Mouse (Mus musculus) cerebral cortex, adult 2 months (tissue): ENCODE results near the gene Noxo1.

Experiments
- WGBS: fragments of 180-500 bp; shearing (Covaris S2); methylation state at CpG from one replicate; pipeline ENCODE4 v1.1.7; 2018; 5-methylcytosine and 5-hydroxymethylcytosine counted together

Noxo1 gene

DNA sequence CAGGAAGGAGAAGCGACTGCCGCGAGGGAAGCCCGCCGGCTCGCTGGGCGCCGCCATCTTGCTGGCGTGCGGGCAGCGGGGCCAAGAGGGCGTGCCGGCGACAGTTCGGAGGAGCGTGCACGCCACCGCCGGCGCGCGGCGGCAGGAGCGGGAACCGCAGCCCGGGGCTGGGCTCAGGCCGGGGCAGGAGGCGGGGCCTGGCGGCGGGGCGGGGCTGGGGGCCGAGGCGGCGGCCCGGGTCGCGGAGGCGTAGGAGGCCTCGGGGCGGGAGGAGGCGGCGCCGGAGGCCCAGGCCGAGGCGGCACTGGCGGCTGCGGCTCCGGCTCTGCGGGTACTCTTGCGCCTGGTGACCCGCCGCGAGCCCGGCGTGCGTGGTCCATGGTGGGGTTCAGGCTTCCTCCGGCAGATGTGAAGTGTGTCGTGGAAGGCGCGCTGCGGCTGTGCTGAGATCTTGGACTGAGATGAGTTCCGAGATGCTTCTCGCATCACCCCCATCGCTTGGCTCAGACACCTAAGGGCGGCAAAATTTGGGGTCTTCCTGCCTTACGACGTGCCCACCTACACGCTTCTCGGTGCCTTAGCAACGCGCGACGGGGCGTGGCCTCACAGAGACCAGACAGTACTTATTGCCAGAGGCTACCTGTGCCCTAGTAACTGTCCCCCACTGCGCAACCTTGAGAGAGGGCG lies at the start of gene Noxo1, which contains the start of gene Gfer:
Gene Noxo1, plus strand, starts transcription at position 224 of the 687 bp plus-strand sequence.
Gene Gfer, minus strand, starts transcription at position 146 of the 687 bp plus-strand sequence.
- WGBS: under 1% methylated on average over 74 of the region's 76 CpGs

- 74% methylated on average over 4 of the region's 4 CpGs for WGBS
Observed at GRCm38 (mm10) chr17:24646381-24646780, 49.7 kb upstream of the Noxo1 start.

DNA sequence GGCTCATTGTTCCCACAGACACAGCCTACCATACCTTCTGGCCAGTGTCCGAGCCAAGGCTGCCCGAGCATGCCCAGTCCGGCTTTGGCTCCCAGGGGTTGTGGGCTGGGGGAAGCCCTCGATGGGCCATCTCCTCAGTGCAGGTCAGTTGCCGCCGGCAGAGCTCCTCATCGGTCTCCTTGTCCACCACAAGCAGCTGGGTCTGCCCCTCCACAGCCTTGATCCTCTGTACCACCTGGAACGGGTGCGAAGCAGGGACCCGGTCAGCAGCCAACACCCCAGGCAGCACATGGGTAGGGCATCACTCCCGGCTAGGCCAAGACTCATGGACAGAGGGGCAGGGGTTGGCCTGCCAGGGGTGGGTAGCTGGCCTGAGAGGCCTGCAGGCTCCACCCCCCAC lies 48.5 kb upstream of the Noxo1 start:
- 74% methylated on average over 11 of the region's 11 CpGs for WGBS

DNA sequence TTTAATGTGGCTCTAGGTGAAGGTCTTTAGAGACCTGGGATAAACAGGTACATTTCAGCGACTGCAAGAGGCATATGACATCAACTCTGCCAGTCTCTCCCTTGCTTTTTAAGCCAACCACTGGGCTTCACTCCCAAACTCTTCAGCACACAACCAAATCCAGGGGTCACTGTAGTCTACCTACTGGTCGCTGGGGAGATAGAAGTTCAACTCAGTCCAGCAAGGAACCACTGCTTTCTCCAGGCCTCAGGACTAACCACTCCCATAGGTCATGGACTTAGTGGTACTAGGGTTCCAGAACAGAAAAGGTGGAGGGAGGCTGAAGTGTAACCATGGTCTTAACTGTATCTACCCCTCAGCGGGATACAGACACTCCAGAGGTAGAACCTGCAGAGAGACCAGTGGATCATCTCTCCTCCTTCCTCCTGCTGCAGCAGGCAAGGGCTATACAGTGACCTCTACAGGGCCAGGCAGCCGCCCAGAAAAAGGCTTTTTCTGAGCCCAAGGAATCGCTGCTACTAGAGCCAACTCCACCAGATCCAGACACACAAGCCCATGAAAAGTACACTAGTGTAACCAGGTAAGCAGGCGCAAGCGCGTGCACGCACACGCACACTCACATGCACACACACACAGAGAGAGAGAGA lies 47.2 kb upstream of the Noxo1 start:
- WGBS: 63% methylated on average over 10 of the region's 10 CpGs

DNA sequence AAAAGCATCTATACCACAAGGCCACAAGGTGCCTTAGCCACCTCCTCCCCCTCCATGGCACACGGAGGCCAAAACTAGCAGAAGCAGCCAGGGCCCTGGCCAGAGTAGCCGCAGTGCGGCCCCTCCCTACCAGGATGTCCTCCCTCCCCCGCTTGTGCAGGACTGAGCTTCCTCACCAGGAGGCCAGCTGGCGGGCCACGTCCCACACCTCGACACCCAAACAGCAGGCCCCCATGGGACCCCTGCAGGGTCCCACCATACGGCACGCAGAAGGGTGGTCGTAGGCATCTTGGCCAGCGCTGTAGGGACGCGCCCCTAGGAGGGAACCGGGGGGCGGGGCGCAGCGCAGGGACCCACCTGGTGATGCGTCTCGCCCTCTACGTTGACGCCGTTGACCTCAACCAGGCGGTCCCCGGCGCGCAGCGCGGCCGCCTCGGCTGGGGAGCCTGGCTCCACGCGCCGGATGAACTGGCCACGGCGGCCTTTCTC lies 46.4 kb upstream of the Noxo1 start:
- 2% methylated on average over 35 of the region's 35 CpGs for WGBS

GRCm38 (mm10) chr17:24650070-24650616 lies 45.9 kb upstream of the Noxo1 start, which contains the start of gene Slc9a3r2:
Gene Slc9a3r2, minus strand, starts transcription at chr17:24650327.
- 1% methylated on average over 41 of the region's 41 CpGs for WGBS

GRCm38 (mm10) chr17:24650766-24651165 lies 45.3 kb upstream of the Noxo1 start:
- WGBS: 75% methylated on average over 4 of the region's 4 CpGs

- WGBS: 61% methylated on average over 3 of the region's 3 CpGs
Observed at GRCm38 (mm10) chr17:24651835-24652234, 44.2 kb upstream of the Noxo1 start.

GRCm38 (mm10) chr17:24653967-24654710 lies 41.9 kb upstream of the Noxo1 start:
- 8% methylated on average over 19 of the region's 19 CpGs for WGBS

GRCm38 (mm10) chr17:24654969-24655368 lies 41.1 kb upstream of the Noxo1 start:
- 85% methylated on average over 4 of the region's 4 CpGs for WGBS

DNA sequence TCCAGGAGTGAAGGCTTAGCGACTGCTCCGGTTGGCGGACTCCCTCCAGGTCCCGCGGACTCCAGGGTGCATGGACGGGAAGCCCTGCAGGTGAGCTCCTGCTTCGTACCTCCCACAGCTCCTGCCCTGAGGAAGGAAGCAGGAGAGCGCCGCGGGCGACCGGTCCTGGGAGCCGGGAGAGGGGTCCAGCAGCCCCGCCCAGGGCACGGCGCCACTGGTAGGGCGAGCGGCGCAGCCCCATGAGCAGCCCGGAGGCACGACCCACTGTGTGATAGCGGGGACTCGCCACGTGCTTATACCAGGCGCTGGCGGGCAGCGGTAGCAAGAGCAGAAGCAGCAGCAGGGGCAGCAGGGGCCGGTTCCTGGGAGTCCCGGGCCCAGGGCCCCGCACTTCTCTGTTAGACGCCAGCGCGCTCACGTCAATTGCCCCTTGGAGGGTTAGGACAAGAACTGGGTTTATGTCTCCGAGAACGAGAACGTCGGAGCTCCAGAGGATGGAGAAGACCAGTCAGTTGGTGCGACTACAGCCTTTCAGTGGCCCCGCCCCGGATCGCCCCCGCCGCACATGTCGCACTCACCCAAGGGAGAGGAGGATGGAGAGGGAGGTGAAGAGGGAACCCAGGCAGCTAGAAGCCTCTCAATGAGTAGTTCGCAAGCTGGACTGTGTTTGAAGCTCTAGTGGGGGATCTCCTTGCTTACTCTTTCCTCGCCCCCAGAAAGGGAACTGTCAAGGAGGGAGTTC lies 37.8 kb upstream of the Noxo1 start, which contains the start of gene Npw:
Gene Npw, minus strand, starts transcription at position 441 of the 742 bp plus-strand sequence.
- WGBS: 5% methylated on average over 47 of the region's 47 CpGs

- WGBS: 78% methylated on average over 7 of the region's 7 CpGs
Observed at GRCm38 (mm10) chr17:24667011-24667410, 29.0 kb upstream of the Noxo1 start.

GRCm38 (mm10) chr17:24667416-24667815 lies 28.6 kb upstream of the Noxo1 start:
- 19% methylated on average over 6 of the region's 6 CpGs for WGBS

GRCm38 (mm10) chr17:24669214-24669544 lies 26.9 kb upstream of the Noxo1 start:
- 7% methylated on average over 15 of the region's 15 CpGs for WGBS

- under 1% methylated on average over 80 of the region's 80 CpGs for WGBS
Observed at GRCm38 (mm10) chr17:24669545-24670245, 26.3 kb upstream of the Noxo1 start, which contains the start of gene Zfp598. Gene Zfp598, plus strand, starts transcription at chr17:24669687.

DNA sequence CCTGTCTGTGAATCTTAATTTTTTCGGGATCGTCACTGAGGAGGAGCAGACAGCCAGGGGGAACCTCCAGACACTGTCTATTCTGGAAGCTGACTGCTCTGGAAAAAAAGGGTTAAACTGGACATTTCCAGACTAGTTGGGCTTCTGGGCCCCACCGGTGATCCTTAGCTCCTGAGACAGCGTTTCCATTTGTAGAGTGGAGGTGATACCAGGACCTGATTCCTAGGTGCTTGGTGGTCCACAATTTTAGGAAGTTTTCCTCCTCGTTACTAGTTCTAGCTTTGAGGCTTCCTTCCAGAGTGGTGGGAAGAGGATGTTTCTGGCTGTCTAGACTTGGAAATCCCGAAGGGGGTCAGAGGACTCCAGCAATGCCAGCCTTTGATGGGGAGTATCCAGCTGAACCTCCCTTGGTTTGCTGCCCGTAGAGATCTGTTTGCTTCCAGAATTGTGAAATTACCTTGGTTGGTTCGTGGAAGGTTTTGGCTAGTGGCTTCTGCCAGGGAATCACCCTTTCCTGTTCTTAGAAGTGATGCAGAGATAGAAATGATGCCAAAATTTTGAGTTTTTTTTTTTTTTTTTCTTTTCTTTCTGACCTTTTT lies 25.7 kb upstream of the Noxo1 start:
- 5% methylated on average over 8 of the region's 8 CpGs for WGBS

- 73% methylated on average over 5 of the region's 5 CpGs for WGBS
Observed at GRCm38 (mm10) chr17:24671346-24671745, 24.7 kb upstream of the Noxo1 start.

DNA sequence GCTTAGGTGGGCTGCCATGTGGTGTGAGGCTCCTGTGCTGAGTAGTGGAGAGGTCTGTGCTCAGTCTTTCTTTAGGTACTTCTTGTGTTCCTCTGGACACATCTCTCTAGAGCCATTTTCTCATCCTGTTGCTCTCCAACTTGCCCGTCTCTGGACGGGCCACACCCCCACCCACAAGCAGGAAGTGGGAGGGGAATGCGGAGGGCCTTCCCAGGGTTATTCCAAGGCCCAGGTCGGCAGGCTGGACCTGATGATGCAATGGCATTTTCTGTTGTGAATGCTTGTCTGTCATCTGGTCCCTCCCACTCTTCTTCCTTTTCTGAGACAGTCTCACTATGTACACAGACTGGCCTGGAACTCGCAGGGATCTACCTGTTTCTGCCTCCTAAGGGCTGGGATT lies 23.9 kb upstream of the Noxo1 start:
- WGBS: 27% methylated on average over 5 of the region's 5 CpGs

GRCm38 (mm10) chr17:24674277-24674676 lies 21.8 kb upstream of the Noxo1 start:
- 31% methylated on average over 7 of the region's 7 CpGs for WGBS

GRCm38 (mm10) chr17:24676187-24676586 lies 19.8 kb upstream of the Noxo1 start:
- 50% methylated on average over 2 of the region's 2 CpGs for WGBS
